Mouse (Mus musculus) adrenal gland, adult 2 months (tissue): Measurements from ENCODE around the gene Ubqln5. TPM values are rescaled to one million over a fixed set of nuclear protein-coding genes. Genes with fewer than 3 reads are reported as not detected.

Experiments
- DNase-seq: peaks from one replicate; pipeline ENCODE4 v3.0.0; 2021
- long read RNA-seq: library from polyadenylated mRNA; stranded (forward); transcript quantifications from one replicate; pipeline ENCODE4 v2.0.0, GENCODE M21; 2021
- polyA plus RNA-seq: library from polyadenylated mRNA; depleted of rRNA; stranded (reverse); fragments of >200 nt; gene quantifications from 2 replicates; pipeline ENCODE4 v1.2.3, GENCODE M21; 2012; rRNA removed
- total RNA-seq, 2 experiments: library from RNA; stranded (reverse); gene quantifications; 2 replicates each; pipeline ENCODE4 v1.2.3; 2021

The Ubqln5 gene
- total RNA-seq (not detected), polyA plus RNA-seq (not detected in 2 replicates)
- long read RNA-seq: 0 reads

- no peak for DNase-seq
Measured at GRCm38 (mm10) chr7:104129726-104130125, at the start of gene Ubqln5. Gene Ubqln5 (minus strand): TSS chr7:104129826.

DNA sequence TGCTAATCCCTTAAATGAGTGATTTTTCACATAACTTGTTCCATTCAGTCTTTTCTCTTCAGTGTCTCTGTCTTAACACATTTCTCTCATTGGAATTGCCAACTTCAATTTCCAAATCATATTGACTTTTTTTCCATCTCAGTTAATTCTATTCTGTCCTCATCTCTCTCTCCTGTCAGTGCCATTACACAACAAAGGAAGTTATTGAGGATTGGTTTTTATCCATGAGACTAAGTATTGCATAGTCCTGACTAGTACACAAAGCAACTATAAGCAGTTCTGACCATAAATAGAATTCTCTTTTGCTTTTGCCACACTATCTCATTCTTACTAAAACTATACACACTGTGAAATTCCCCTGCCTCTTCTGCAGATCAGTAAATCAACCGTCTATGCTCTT lies 49.4 kb upstream of the Ubqln5 start:
- DNase-seq: no peak

DNA sequence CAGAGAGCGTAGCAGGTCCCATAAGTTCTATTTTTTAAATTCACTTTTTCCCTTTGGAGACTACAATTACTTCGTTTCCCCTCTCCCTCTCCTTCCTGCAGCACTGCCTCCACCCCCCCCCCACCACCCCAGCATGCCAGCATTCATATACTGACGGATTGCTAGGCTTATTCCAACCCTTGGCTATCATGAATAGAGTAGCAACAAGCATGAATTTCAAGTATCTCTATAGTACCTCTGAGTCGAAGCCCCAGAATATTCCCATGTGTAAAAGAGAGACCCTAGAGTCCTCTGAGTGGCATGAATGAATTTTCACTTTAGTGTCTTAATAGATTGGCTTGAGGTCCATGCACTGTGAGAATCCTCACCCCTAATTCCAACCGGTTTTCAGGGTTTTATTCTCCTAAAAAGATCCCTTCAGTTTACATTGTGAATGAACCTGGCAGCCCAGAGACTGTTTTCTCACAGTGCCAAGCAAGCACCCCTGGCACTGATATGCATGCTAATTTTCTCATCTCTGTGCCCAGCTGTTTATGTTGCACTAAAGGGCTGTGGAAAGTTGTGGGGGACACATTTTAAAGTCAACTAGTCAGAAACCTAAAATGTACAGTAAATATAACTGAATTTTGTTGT lies 48.9 kb upstream of the Ubqln5 start:
- DNase-seq: no peak

- DNase-seq: no peak
Measured at GRCm38 (mm10) chr7:104175085-104175484, 45.5 kb upstream of the Ubqln5 start.

- no peak for DNase-seq
Measured at GRCm38 (mm10) chr7:104169634-104170204, 40.1 kb upstream of the Ubqln5 start.

- no peak for DNase-seq
Measured at GRCm38 (mm10) chr7:104167105-104167504, 37.5 kb upstream of the Ubqln5 start.

- no peak for DNase-seq
Measured at GRCm38 (mm10) chr7:104150456-104150855, 20.8 kb upstream of the Ubqln5 start, which contains the start of gene Ubqlnl. Gene Ubqlnl (minus strand): TSS chr7:104150556.

- DNase-seq: no peak
Measured at GRCm38 (mm10) chr7:104143179-104143578, 13.6 kb upstream of the Ubqln5 start, which contains the start of gene Ubqln3. Gene Ubqln3 (minus strand): TSS chr7:104143279.

GRCm38 (mm10) chr7:104137305-104137704 lies 7.7 kb upstream of the Ubqln5 start, which contains the start of gene Olfr643:
Gene Olfr643 (minus strand): TSS chr7:104137405.
- no peak for DNase-seq

GRCm38 (mm10) chr7:104104757-104104972 lies 25.0 kb downstream of the Ubqln5 start, which contains the start of gene Olfr646:
Gene Olfr646 (plus strand): TSS chr7:104104873.
- DNase-seq: no peak

DNA sequence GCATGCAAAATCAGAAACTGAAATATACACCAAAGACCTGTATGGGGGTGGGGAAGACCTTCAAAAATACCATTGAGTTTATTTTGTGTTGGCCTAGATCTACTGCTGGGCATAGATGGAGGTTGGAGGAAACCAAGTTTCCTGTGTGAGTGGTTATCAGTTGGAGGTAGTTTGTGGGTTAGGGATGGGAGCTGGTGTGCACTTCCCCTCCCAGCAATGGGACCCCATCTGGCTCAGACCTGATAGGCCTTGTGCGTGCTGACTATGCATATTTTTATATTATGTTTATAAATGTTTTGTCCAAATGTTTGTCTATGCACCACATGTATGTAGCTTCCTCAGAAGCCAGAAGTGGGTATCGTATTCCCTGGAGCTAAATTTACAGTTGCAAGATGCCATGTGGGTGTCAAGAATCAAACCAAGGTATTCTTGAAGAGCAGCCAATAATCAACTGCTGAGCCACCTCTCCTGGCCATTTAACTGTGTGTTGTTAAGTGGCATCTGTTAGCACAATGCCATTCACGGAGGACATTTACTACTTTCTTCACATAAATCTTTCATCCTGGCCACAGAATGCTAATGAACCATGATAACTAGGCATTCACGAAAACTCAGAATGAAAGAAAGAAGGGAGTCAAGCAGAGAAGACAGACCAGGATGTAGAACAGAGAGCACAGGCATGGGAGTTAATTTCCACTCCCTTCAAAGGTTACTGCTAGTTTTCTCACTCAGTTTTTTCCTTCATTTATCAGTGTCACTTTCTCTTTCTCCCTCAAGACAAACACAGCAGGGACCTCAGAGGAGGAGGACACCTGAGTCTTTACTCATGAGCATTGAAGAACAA lies 25.5 kb downstream of the Ubqln5 start:
- DNase-seq: no peak

GRCm38 (mm10) chr7:104085365-104085764 lies 44.3 kb downstream of the Ubqln5 start, which contains the start of gene Olfr645:
Gene Olfr645 (minus strand): TSS chr7:104085465.
- no peak for DNase-seq

Other genes starting within 250 kb of the Ubqln5 start
- gene Olfr66, start 243.6 kb downstream of the Ubqln5 start, total RNA-seq: not detected
- not detected in 2 replicates for gene Olfr66, start 243.6 kb downstream of the Ubqln5 start, polyA plus RNA-seq
- gene Olfr64, start 235.3 kb downstream of the Ubqln5 start, total RNA-seq: not detected
- not detected in 2 replicates for gene Olfr64, start 235.3 kb downstream of the Ubqln5 start, polyA plus RNA-seq
- gene Olfr65, start 226.3 kb downstream of the Ubqln5 start, total RNA-seq: not detected
- gene Olfr65, start 226.3 kb downstream of the Ubqln5 start, polyA plus RNA-seq: not detected in 2 replicates
- gene Olfr631, start 201.0 kb downstream of the Ubqln5 start, total RNA-seq: not detected
- gene Olfr631, start 201.0 kb downstream of the Ubqln5 start, polyA plus RNA-seq: not detected in 2 replicates
- not detected for gene Olfr632, start 195.5 kb downstream of the Ubqln5 start, total RNA-seq
- not detected in 2 replicates for gene Olfr632, start 195.5 kb downstream of the Ubqln5 start, polyA plus RNA-seq
- not detected for gene Olfr633, start 185.4 kb downstream of the Ubqln5 start, total RNA-seq
- gene Olfr633, start 185.4 kb downstream of the Ubqln5 start, polyA plus RNA-seq: not detected in 2 replicates
- gene Olfr635, start 158.7 kb downstream of the Ubqln5 start, total RNA-seq: not detected
- not detected in 2 replicates for gene Olfr635, start 158.7 kb downstream of the Ubqln5 start, polyA plus RNA-seq
- gene Olfr638, start 131.1 kb downstream of the Ubqln5 start, total RNA-seq: not detected
- not detected in 2 replicates for gene Olfr638, start 131.1 kb downstream of the Ubqln5 start, polyA plus RNA-seq
- not detected for gene Olfr639, start 112.5 kb downstream of the Ubqln5 start, total RNA-seq
- not detected in 2 replicates for gene Olfr639, start 112.5 kb downstream of the Ubqln5 start, polyA plus RNA-seq
- not detected for gene Olfr640, start 104.3 kb downstream of the Ubqln5 start, total RNA-seq
- gene Olfr640, start 104.3 kb downstream of the Ubqln5 start, polyA plus RNA-seq: not detected in 2 replicates
- not detected for gene Olfr641, start 94.4 kb downstream of the Ubqln5 start, total RNA-seq
- not detected in 2 replicates for gene Olfr641, start 94.4 kb downstream of the Ubqln5 start, polyA plus RNA-seq
- gene Olfr642, start 77.2 kb downstream of the Ubqln5 start, total RNA-seq: not detected
- not detected in 2 replicates for gene Olfr642, start 77.2 kb downstream of the Ubqln5 start, polyA plus RNA-seq
- gene 4930516K23Rik, start 68.4 kb downstream of the Ubqln5 start, total RNA-seq: not detected
- not detected in 2 replicates for gene 4930516K23Rik, start 68.4 kb downstream of the Ubqln5 start, polyA plus RNA-seq
- gene Olfr644, start 58.0 kb downstream of the Ubqln5 start, total RNA-seq: not detected
- gene Olfr644, start 58.0 kb downstream of the Ubqln5 start, polyA plus RNA-seq: not detected in 2 replicates
- gene Olfr645, start 44.4 kb downstream of the Ubqln5 start, total RNA-seq: not detected
- not detected in 2 replicates for gene Olfr645, start 44.4 kb downstream of the Ubqln5 start, polyA plus RNA-seq
- gene Olfr646, start 25.0 kb downstream of the Ubqln5 start, total RNA-seq: not detected
- not detected in 2 replicates for gene Olfr646, start 25.0 kb downstream of the Ubqln5 start, polyA plus RNA-seq
- gene Olfr643, start 7.6 kb upstream of the Ubqln5 start, total RNA-seq: not detected
- not detected in 2 replicates for gene Olfr643, start 7.6 kb upstream of the Ubqln5 start, polyA plus RNA-seq
- not detected for gene Ubqln3, start 13.5 kb upstream of the Ubqln5 start, total RNA-seq
- not detected in 2 replicates for gene Ubqln3, start 13.5 kb upstream of the Ubqln5 start, polyA plus RNA-seq
- gene Ubqlnl, start 20.7 kb upstream of the Ubqln5 start, total RNA-seq: not detected
- gene Ubqlnl, start 20.7 kb upstream of the Ubqln5 start, polyA plus RNA-seq: not detected in 2 replicates
- not detected for gene Olfm5, start 35.0 kb upstream of the Ubqln5 start, total RNA-seq
- not detected in 2 replicates for gene Olfm5, start 35.0 kb upstream of the Ubqln5 start, polyA plus RNA-seq
- not detected for gene Olfr648, start 53.6 kb upstream of the Ubqln5 start, total RNA-seq
- 0.04 TPM in 1 of 2 replicates, not detected in the other for gene Olfr648, start 53.6 kb upstream of the Ubqln5 start, polyA plus RNA-seq
- not detected for gene Olfr649, start 66.2 kb upstream of the Ubqln5 start, total RNA-seq
- not detected in 2 replicates for gene Olfr649, start 66.2 kb upstream of the Ubqln5 start, polyA plus RNA-seq
- gene Trim6, start 89.0 kb upstream of the Ubqln5 start, total RNA-seq: under 1 TPM; 0.12 to 0.66 TPM
- gene Trim6, start 89.0 kb upstream of the Ubqln5 start, polyA plus RNA-seq: 0.09 and 0.36 TPM in 2 replicates
- gene Trim34a, start 114.6 kb upstream of the Ubqln5 start, total RNA-seq: 1 to 10 TPM; 6.5 to 6.8 TPM
- gene Trim34a, start 114.6 kb upstream of the Ubqln5 start, polyA plus RNA-seq: 4.0 and 4.6 TPM in 2 replicates
- 1 to 10 TPM; 3.5 to 3.8 TPM for gene Trim5, start 158.3 kb upstream of the Ubqln5 start, total RNA-seq
- gene Trim5, start 158.3 kb upstream of the Ubqln5 start, polyA plus RNA-seq: 0.22 and 0.47 TPM in 2 replicates
- 10 to 100 TPM in 1 of 2 experiments, 1 to 10 TPM in 1; 9.1 to 12.5 TPM for gene Trim12a, start 185.6 kb upstream of the Ubqln5 start, total RNA-seq
- gene Trim12a, start 185.6 kb upstream of the Ubqln5 start, polyA plus RNA-seq: 1.4 and 1.7 TPM in 2 replicates
- gene Trim34b, start 199.6 kb upstream of the Ubqln5 start, total RNA-seq: under 1 TPM; 0.38 to 0.46 TPM
- 0.54 and 1.7 TPM in 2 replicates for gene Trim34b, start 199.6 kb upstream of the Ubqln5 start, polyA plus RNA-seq
- gene Trim12c, start 223.5 kb upstream of the Ubqln5 start, total RNA-seq: 1 to 10 TPM; 9.2 to 9.8 TPM
- gene Trim12c, start 223.5 kb upstream of the Ubqln5 start, polyA plus RNA-seq: 2.0 and 2.2 TPM in 2 replicates
- under 1 TPM; 0.09 to 0.17 TPM for gene Trim30b, start 240.1 kb upstream of the Ubqln5 start, total RNA-seq
- gene Trim30b, start 240.1 kb upstream of the Ubqln5 start, polyA plus RNA-seq: not detected in 2 replicates